Comparison of ENCODE assay signal across 17 mouse cellular contexts in the genomic region with DNA sequence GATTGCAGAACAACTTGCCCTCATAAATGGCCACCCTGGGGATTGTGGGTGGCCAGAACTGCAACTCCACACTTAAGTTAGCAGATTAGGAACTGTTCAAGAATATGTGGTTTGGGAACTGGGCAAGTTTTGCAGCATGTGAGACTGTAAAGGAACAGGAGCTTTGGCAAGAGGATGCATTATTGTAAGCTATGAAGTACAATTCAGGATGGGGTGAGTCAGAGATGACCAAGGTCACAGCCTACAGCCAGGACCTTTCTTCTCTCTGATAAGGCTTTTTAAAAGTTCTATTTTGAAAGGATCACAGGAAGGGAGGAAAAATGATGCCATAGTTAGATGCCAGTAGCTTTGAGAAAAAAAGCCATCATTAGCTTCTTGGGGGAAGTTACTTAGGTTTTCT. TPM values are rescaled to one million over a fixed set of nuclear protein-coding genes. Genes with fewer than 3 reads are reported as not detected.
DNase-seq lines count a peak whose midpoint lies in the region.
"Had no signal": no experiment of that assay in that cellular context is flagged by ENCODE, and none has a peak within 500 bp of the region (broad histone marks: within the 10 kb centered on the region; RNA-seq: fewer than 3 reads in every experiment).

No protein-coding gene starts in this region.

- intact Hi-C loops in heart, postnatal 10 days (cut with DNase I): no loop called here

- peak; percentile 70 for DNase-seq in adrenal gland, adult 2 months
- no peak for DNase-seq in adrenal gland, adult 18-20 months (ENCODE audit: low spot score in 2 of 2)
- peak; percentile 10 for DNase-seq in NIH3T3 (ENCODE audit: low read depth)
- DNase-seq in adrenal gland, postnatal 14 days: peak; percentile 22
- DNase-seq in cerebellum, adult 9-10 months: no peak
- DNase-seq in spleen, postnatal 4 days (ENCODE audit: low spot score in 2 of 2): no peak
- DNase-seq in heart, postnatal 10 days: no peak
- DNase-seq: cerebellum, adult 11 months; cerebellum, adult 8-10 months; cerebellum, postnatal 14 days; forebrain, postnatal 0 days; gastrocnemius, adult 2 months; gastrocnemius, postnatal 25 days; heart, adult 18-20 months; heart, postnatal 14 days; heart, postnatal 4 days; kidney, adult 2 months had no signal

RNA-seq across cellular contexts. Expression of a gene that starts 48.2 kb away (rescaled TPM):
- 100 to 1,000 TPM; 101 to 116 TPM for total RNA-seq in adrenal gland, adult 2 months (2021)
- 112 and 134 TPM in 2 replicates for polyA plus RNA-seq in adrenal gland, adult 2 months (2012; rRNA removed)
- total RNA-seq in adrenal gland, adult 18-20 months (2021): 10 to 100 TPM; 90.2 to 95.1 TPM
- 78.9 and 95.8 TPM in 2 replicates for total RNA-seq in adrenal gland, postnatal 14 days (2021)
- 100 to 1,000 TPM; 187 to 196 TPM for total RNA-seq in heart, postnatal 10 days (2021)

Comparison
In these comparisons a context has a peak if more than half of its experiments do, and no peak if none do; other contexts are left out.
1. DNase-seq: peak in adrenal gland, adult 2 months (single experiment), NIH3T3 (single experiment) and adrenal gland, postnatal 14 days (single experiment); none in adrenal gland, adult 18-20 months (0 of 2), cerebellum, adult 9-10 months (single experiment), spleen, postnatal 4 days (0 of 2) and heart, postnatal 10 days (0 of 2).